Mouse (Mus musculus): ENCODE data around the gene L3mbtl1.

DNA sequence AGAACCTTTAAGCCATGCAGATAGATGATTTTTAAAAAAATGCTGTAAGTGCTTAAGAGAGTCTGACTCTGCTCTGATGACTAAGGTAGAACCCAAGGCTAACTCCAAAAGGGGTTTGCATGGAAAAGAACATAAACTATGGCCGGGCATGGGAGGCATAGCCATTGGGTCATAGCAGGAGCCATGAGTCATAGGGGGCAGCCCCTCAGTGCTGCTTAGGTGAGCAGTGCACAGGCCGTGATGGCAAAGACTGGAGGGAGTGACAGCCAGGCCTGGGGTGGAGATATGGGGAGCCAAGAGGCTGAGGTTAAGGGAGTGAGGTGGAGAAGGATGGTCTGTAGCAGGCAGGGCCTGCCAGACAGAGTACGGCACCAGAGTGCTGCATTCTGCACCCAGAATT, 25.8 kb downstream of the L3mbtl1 start:
- TF ChIP-seq MAX (IDR thresholded peaks at IDR 0.05) (no peak), CTCF (IDR thresholded peaks at IDR 0.05; ENCODE audit: control insufficient read depth, insufficient read depth, insufficient read length) (no peak), CEBPB (IDR thresholded peaks at IDR 0.05; ENCODE audit: low read depth) (no peak), FOSL1 (IDR thresholded peaks at IDR 0.05; ENCODE audit: insufficient read depth, low read length, poor library complexity, severe bottlenecking) (no peak), USF1 (IDR thresholded peaks at IDR 0.05; ENCODE audit: low read depth) (no peak)

Data from C2C12 (cell line).